In genomic region chr11:106562707-106563106, GRCm38 (mm10) we compare ENCODE assay signal across 17 mouse cellular contexts. TPM values are rescaled to one million over a fixed set of nuclear protein-coding genes. Genes with fewer than 3 reads are reported as not detected.
DNase-seq lines count a peak whose midpoint lies in the region; ATAC-seq and TF ChIP-seq lines count a peak whose summit lies in the region.
"Had no signal": no experiment of that assay in that cellular context is flagged by ENCODE, and none has a peak within 500 bp of the region (broad histone marks: within the 10 kb centered on the region; RNA-seq: fewer than 3 reads in every experiment).

No protein-coding gene starts in this region.

- peaks cover 6% of the 10 kb centered on the region; the same call in 1 of the 2 replicates for H3K4me1 ChIP-seq in spleen, adult 2 months (ENCODE audit: control insufficient read depth, insufficient read depth, insufficient read length)
- H3K4me1 ChIP-seq in intestine, embryonic 15.5 days (replicated peaks) = peaks cover 7% of the 10 kb centered on the region; the same call in 1 of the 2 replicates
- H3K4me1 ChIP-seq in hindbrain, embryonic 16.5 days (ENCODE audit: control insufficient read depth, insufficient read depth, low read depth, low read length) = peaks cover 2% of the 10 kb centered on the region; the same call in 1 of the 2 replicates
- H3K4me1 ChIP-seq: hindbrain, embryonic 15.5 days; kidney, embryonic 15.5 days; stomach, embryonic 15.5 days had no signal

- peaks cover 75% of the 10 kb centered on the region for H3K79me2 ChIP-seq in macrophage (ENCODE audit: inconsistent target)

- TF ChIP-seq CTCF in spleen, adult 2 months (IDR thresholded peaks at IDR 0.05; ENCODE audit: extremely low read depth, insufficient read depth, insufficient read length, insufficient replicate concordance) = no peak

- intact Hi-C loops in heart, postnatal 36 days (cut with DNase I) = no loop called here

- no peak overlapping the region for H3K9ac ChIP-seq in intestine, embryonic 15.5 days
- no peak overlapping the region for H3K9ac ChIP-seq in hindbrain, embryonic 16.5 days (ENCODE audit: low read depth, low read length)
- H3K9ac ChIP-seq: heart, embryonic 15.5 days; hindbrain, embryonic 15.5 days; kidney, embryonic 15.5 days; liver, embryonic 12.5 days; stomach, embryonic 15.5 days had no signal

- H3K9me3 ChIP-seq in intestine, embryonic 15.5 days = no peaks in the 10 kb centered on the region
- H3K9me3 ChIP-seq in hindbrain, embryonic 16.5 days (ENCODE audit: control insufficient read depth, low read length) = no peaks in the 10 kb centered on the region
- H3K9me3 ChIP-seq: heart, embryonic 15.5 days; hindbrain, embryonic 15.5 days; kidney, embryonic 15.5 days; liver, embryonic 12.5 days; stomach, embryonic 15.5 days had no signal

- H3K36me3 ChIP-seq in spleen, adult 2 months (ENCODE audit: control insufficient read depth, insufficient read depth, low read length) = peaks cover 7% of the 10 kb centered on the region; the same call in 1 of the 2 replicates
- H3K36me3 ChIP-seq in macrophage (ENCODE audit: inconsistent target) = peaks cover 11% of the 10 kb centered on the region; the same call in 1 of the 2 replicates
- H3K36me3 ChIP-seq in intestine, embryonic 15.5 days = 0 out of 2 replicates have a peak, but pooled peaks cover 3% of the 10 kb centered on the region
- H3K36me3 ChIP-seq in hindbrain, embryonic 16.5 days (ENCODE audit: control insufficient read depth, insufficient read depth, low read length) = peaks cover 12% of the 10 kb centered on the region

- 51% methylated on average over 4 of the region's 4 CpGs for WGBS in spleen, adult 2 months
- WGBS in macrophage (ENCODE audit: missing documents) = 38% methylated on average over 4 of the region's 4 CpGs
- 80% methylated on average over 4 of the region's 4 CpGs for WGBS in intestine, embryonic 15.5 days
- 83% methylated on average over 4 of the region's 4 CpGs for WGBS in hindbrain, embryonic 16.5 days

- H3K27ac ChIP-seq in spleen, adult 2 months (ENCODE audit: insufficient read depth, low read length) = 0 out of 2 replicates have a peak overlapping the region, but pooled peaks have one; percentile 15
- peak overlapping the region; percentile 94 for H3K27ac ChIP-seq in macrophage
- H3K27ac ChIP-seq in intestine, embryonic 15.5 days = no peak overlapping the region
- no peak overlapping the region for H3K27ac ChIP-seq in hindbrain, embryonic 16.5 days (ENCODE audit: low read depth, low read length)
- H3K27ac ChIP-seq: heart, embryonic 15.5 days; hindbrain, embryonic 15.5 days; kidney, embryonic 15.5 days; liver, embryonic 12.5 days; stomach, embryonic 15.5 days had no signal

- no peaks in the 10 kb centered on the region for H3K27me3 ChIP-seq in spleen, adult 2 months (ENCODE audit: control insufficient read depth, insufficient read depth, low read length)
- H3K27me3 ChIP-seq in intestine, embryonic 15.5 days (replicated peaks) = no peaks in the 10 kb centered on the region
- no peaks in the 10 kb centered on the region for H3K27me3 ChIP-seq in hindbrain, embryonic 16.5 days (replicated peaks; ENCODE audit: control insufficient read depth, insufficient read depth, low read length)
- H3K27me3 ChIP-seq: heart, embryonic 15.5 days; hindbrain, embryonic 15.5 days; kidney, embryonic 15.5 days; liver, embryonic 12.5 days; stomach, embryonic 15.5 days had no signal

- DNase-seq in heart, adult 11 months = peak; percentile 95
- DNase-seq in heart, postnatal 36 days = no peak
- DNase-seq in spleen, adult 2 months (ENCODE audit: low read depth in 1 of 2, low spot score in 2 of 2) = no peak
- no peak for DNase-seq in spleen, adult 12 weeks (ENCODE audit: low spot score)
- DNase-seq in kidney, adult 18-20 months = no peak
- DNase-seq: cerebellum, adult 18-20 months; right cerebral cortex, postnatal 25 days; thymus, postnatal 14 days had no signal

- no peak for TF ChIP-seq POLR2A in spleen, adult 2 months (IDR thresholded peaks at IDR 0.05; ENCODE audit: low read depth, low read length)

- no peak overlapping the region for H3K4me3 ChIP-seq in spleen, adult 2 months (ENCODE audit: extremely low read depth, insufficient read depth, insufficient read length)
- no peak overlapping the region for H3K4me3 ChIP-seq in macrophage (ENCODE audit: inconsistent target)
- no peak overlapping the region for H3K4me3 ChIP-seq in intestine, embryonic 15.5 days (replicated peaks)
- no peak overlapping the region for H3K4me3 ChIP-seq in hindbrain, embryonic 16.5 days (ENCODE audit: low read length)
- H3K4me3 ChIP-seq: erythroblast, embryonic 14.5 days; heart, embryonic 15.5 days; hindbrain, embryonic 15.5 days; kidney, embryonic 15.5 days; liver, embryonic 12.5 days; stomach, embryonic 15.5 days had no signal

- no peak overlapping the region for H3K4me2 ChIP-seq in intestine, embryonic 15.5 days (replicated peaks)
- no peak overlapping the region for H3K4me2 ChIP-seq in hindbrain, embryonic 16.5 days (ENCODE audit: low read length)
- H3K4me2 ChIP-seq: heart, embryonic 15.5 days; hindbrain, embryonic 15.5 days; kidney, embryonic 15.5 days; liver, embryonic 12.5 days; stomach, embryonic 15.5 days had no signal

- no peak for ATAC-seq in intestine, embryonic 15.5 days
- ATAC-seq in hindbrain, embryonic 16.5 days = no peak
- ATAC-seq: liver, embryonic 12.5 days had no signal

RNA-seq across cellular contexts. Expression of gene Tex2, which starts 50.5 kb away (rescaled TPM):
- 10 to 100 TPM; 40.1 to 42.1 TPM for total RNA-seq in heart, postnatal 36 days (2021)
- 5.8 and 6.6 TPM in 2 replicates for polyA plus RNA-seq in spleen, adult 2 months (2012; rRNA removed)
- 100 to 1,000 TPM in 3 of 26 experiments, 10 to 100 TPM in 21, 1 to 10 TPM in 2; 7.5 to 167 (median 54.1) TPM for total RNA-seq in macrophage (2018; cell fraction: chromatin; rRNA removed)
- total RNA-seq in macrophage (2018; cell fraction: cytosol; rRNA removed) = 10 to 100 TPM; 21.8 to 48.8 (median 35.8) TPM
- total RNA-seq in macrophage (2018; cell fraction: nucleus; rRNA removed) = 100 to 1,000 TPM in 1 of 26 experiments, 10 to 100 TPM in 25; 15.2 to 116 (median 43.2) TPM
- polyA plus RNA-seq in macrophage (2018) = 25.1 to 36.4 TPM (median 27.4 TPM) in 3 replicates
- polyA plus RNA-seq in intestine, embryonic 15.5 days (2015; fragmentation: Nextera tagmentation; extraction: Ambion mirVana) = 10.4 and 11.1 TPM in 2 replicates
- 29.5 and 38.4 TPM in 2 replicates for polyA plus RNA-seq in hindbrain, embryonic 16.5 days (2015; fragmentation: Nextera tagmentation; extraction: Ambion mirVana)

Comparison
In these comparisons a context has a peak if more than half of its experiments do, and no peak if none do; other contexts are left out.
1. H3K27ac ChIP-seq: peak in spleen, adult 2 months (single experiment) and macrophage (single experiment); none in intestine, embryonic 15.5 days (single experiment) and hindbrain, embryonic 16.5 days (single experiment).